Mouse (Mus musculus) kidney, postnatal 0 days (tissue): ENCODE measurements around the gene Slc35f3. TPM values are rescaled to one million over a fixed set of nuclear protein-coding genes. Genes with fewer than 3 reads are reported as not detected.
A peak's percentile ranks its signal among the peaks of the same experiment; 100 is the strongest.

ENCODE experiments used
- ATAC-seq: fragments of 200-750 bp; cut with Nextera tagmentation; replicated peaks from 2 replicates; pipeline ENCODE4 v1.8.0; 2017; ENCODE audit warnings: low read depth, moderate number of reproducible peaks, moderate TSS enrichment, moderate library complexity; ENCODE audit not compliant: low FRiP score
- DNase-seq: peaks from one replicate; pipeline ENCODE4 v3.0.0-alpha.2; 2016; ENCODE audit warnings: low spot score
- H3K27ac ChIP-seq: fragments of 300-500 bp; sonication (generic); 2 replicates; pipeline ENCODE4 v1.5.1; 2014; ENCODE audit warnings: mild to moderate bottlenecking
- H3K27me3 ChIP-seq: fragments of 300-500 bp; sonication (generic); 2 replicates; pipeline ENCODE4 v1.6.1; 2014; ENCODE audit warnings: low read length, mixed read lengths; ENCODE audit not compliant: insufficient read depth
- H3K36me3 ChIP-seq: fragments of 300-500 bp; sonication (generic); 2 replicates; pipeline ENCODE4 v1.6.1; 2014; ENCODE audit warnings: low read length, mixed read lengths; ENCODE audit not compliant: insufficient read depth
- H3K4me1 ChIP-seq: fragments of 300-500 bp; sonication (generic); replicated peaks from 2 replicates; pipeline ENCODE4 v1.6.1; 2014; ENCODE audit warnings: antibody characterized with exemption, low read length, mixed read lengths; ENCODE audit not compliant: insufficient read depth
- H3K4me2 ChIP-seq: fragments of 300-500 bp; sonication (generic); 2 replicates; pipeline ENCODE4 v1.6.1; 2014; ENCODE audit warnings: mild to moderate bottlenecking, low read length, moderate library complexity, mixed read lengths
- H3K4me3 ChIP-seq: fragments of 300-500 bp; sonication (generic); replicated peaks from 2 replicates; pipeline ENCODE4 v1.5.1; 2014; ENCODE audit warnings: low read depth, low read length
- H3K9ac ChIP-seq: fragments of 300-500 bp; sonication (generic); 2 replicates; pipeline ENCODE4 v1.6.1; 2014; ENCODE audit warnings: low read depth, low read length
- H3K9me3 ChIP-seq: fragments of 300-500 bp; sonication (generic); replicated peaks from 2 replicates; pipeline ENCODE4 v1.6.1; 2016; ENCODE audit warnings: low read length, inconsistent platforms, mixed read lengths
- CTCF ChIP-seq: IDR thresholded peaks from 2 replicates; pipeline ENCODE4 v1.5.1; 2016; ENCODE audit warnings: antibody characterized with exemption, low read depth, mild to moderate bottlenecking, moderate library complexity
- WGBS: fragments of 180-500 bp; shearing (Covaris S2); extraction: QIAGEN DNeasy Blood & Tissue Kit; methylation state at CpG from one replicate; pipeline ENCODE4 v1.1.7; 2014; 5-methylcytosine and 5-hydroxymethylcytosine counted together
- polyA plus RNA-seq: library from polyadenylated mRNA; unstranded; fragments of >200 nt; fragmentation: Nextera tagmentation; extraction: Ambion mirVana; gene quantifications from 2 replicates; pipeline ENCODE4 v1.2.1, GENCODE M21; 2015

Gene Slc35f3
- 1.2 and 1.4 TPM in 2 replicates for polyA plus RNA-seq

- Histone ChIP-seq H3K4me2 (peak within 1 kb of the TSS; percentile 84), H3K36me3 (no peaks in the 10 kb centered on the region), H3K4me1 (no peaks in the 10 kb centered on the region), H3K4me3 (peak within 1 kb of the TSS; percentile 43), H3K27me3 (no peaks in the 10 kb centered on the region; the same call in 1 of the 2 replicates), H3K9me3 (no peaks in the 10 kb centered on the region), H3K27ac (no peak within 1 kb of the TSS), H3K9ac (peak within 1 kb of the TSS; percentile 50)
- ATAC-seq (peak; percentile 74), DNase-seq (peak; percentile 50)
- 1% methylated on average over 70 of the region's 72 CpGs for WGBS
- no peak for TF ChIP-seq CTCF
Measured at GRCm38 (mm10) chr8:126298296-126299093, at the start of gene Slc35f3. Gene Slc35f3, plus strand, starts transcription at chr8:126298558.

DNA sequence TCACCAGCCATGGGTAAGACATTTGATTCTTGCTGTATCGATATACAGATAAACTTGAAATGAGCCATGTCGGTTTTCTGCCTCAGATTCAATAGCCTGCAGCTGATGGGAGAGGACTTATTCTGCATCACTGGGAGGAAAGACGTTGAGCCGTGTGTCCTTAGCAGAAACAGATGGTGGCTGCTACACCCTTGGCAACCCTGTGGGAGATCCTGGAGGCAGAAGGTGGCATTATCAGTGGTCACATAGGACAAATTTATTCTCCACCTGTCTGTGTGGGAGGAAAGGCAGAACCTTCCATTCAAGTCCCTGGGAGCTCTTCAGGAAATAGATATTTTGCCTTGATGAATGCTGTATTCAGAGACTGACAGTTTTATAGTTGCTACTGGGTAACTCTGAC, 47.9 kb upstream of the Slc35f3 start:
- no peak for TF ChIP-seq CTCF
- Histone ChIP-seq H3K9ac (no peak overlapping the region), H3K4me1 (no peaks in the 10 kb centered on the region), H3K36me3 (no peaks in the 10 kb centered on the region), H3K27ac (no peak overlapping the region), H3K4me2 (no peak overlapping the region), H3K4me3 (no peak overlapping the region), H3K9me3 (no peaks in the 10 kb centered on the region), H3K27me3 (no peaks in the 10 kb centered on the region)
- ATAC-seq (no peak), DNase-seq (no peak)
- 33% methylated on average over 4 of the region's 4 CpGs for WGBS

DNA sequence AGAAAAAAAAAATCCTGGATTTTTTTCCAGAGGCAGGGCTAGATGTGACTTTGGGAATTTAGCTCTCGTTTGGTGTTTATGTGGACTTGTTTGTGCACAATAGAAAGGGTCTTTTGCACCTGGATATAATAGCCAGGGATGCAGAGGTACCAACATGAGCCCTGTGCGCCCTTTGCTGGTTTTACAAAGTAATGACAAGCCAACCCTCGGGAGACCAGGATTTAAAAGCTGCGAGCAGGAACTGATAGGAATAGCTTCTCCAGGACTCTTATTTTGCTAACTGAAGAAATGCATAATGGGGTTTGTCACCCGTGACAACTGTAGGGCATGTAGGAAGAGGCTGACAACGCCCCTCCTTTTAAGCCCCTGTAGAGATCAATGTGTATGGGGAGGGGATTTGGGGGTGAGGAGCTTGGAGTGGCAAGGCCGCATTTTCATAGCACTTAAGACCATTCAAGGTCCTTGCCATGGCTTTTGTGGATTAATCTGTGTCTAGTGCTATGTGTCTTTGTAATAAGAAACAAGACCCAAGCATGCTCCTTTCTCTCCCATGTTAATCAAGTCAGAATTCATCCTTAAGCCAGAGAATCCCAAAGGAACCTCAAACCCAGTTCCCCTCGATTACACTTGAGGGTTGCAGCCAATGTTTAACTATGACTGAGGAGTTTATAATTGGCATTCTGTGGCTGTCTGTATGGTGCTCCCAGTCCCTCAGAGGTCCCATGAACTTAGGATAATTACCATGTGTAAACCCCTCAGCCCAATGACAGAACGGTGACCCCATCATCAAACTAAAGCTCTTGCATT, 41.6 kb upstream of the Slc35f3 start:
- WGBS = 45% methylated on average over 9 of the region's 9 CpGs
- ATAC-seq = no peak
- H3K27ac ChIP-seq = no peak overlapping the region
- DNase-seq = no peak
- no peak overlapping the region for H3K9ac ChIP-seq
- no peaks in the 10 kb centered on the region for H3K36me3 ChIP-seq
- no peak overlapping the region for H3K4me2 ChIP-seq
- H3K27me3 ChIP-seq = no peaks in the 10 kb centered on the region
- peak; percentile 31; the same call in 1 of the 2 replicates for TF ChIP-seq CTCF
- no peaks in the 10 kb centered on the region for H3K4me1 ChIP-seq
- H3K9me3 ChIP-seq = no peaks in the 10 kb centered on the region
- no peak overlapping the region for H3K4me3 ChIP-seq

- no peak for TF ChIP-seq CTCF
- no peak overlapping the region for H3K27ac ChIP-seq
- no peaks in the 10 kb centered on the region for H3K27me3 ChIP-seq
- WGBS = 67% methylated on average over 8 of the region's 8 CpGs
- no peak for ATAC-seq
- no peaks in the 10 kb centered on the region for H3K36me3 ChIP-seq
- H3K9me3 ChIP-seq = no peaks in the 10 kb centered on the region
- no peak overlapping the region for H3K4me2 ChIP-seq
- no peaks in the 10 kb centered on the region for H3K4me1 ChIP-seq
- H3K4me3 ChIP-seq = no peak overlapping the region
- H3K9ac ChIP-seq = no peak overlapping the region
- DNase-seq = no peak
Measured at GRCm38 (mm10) chr8:126257392-126257681, 41.0 kb upstream of the Slc35f3 start.

DNA sequence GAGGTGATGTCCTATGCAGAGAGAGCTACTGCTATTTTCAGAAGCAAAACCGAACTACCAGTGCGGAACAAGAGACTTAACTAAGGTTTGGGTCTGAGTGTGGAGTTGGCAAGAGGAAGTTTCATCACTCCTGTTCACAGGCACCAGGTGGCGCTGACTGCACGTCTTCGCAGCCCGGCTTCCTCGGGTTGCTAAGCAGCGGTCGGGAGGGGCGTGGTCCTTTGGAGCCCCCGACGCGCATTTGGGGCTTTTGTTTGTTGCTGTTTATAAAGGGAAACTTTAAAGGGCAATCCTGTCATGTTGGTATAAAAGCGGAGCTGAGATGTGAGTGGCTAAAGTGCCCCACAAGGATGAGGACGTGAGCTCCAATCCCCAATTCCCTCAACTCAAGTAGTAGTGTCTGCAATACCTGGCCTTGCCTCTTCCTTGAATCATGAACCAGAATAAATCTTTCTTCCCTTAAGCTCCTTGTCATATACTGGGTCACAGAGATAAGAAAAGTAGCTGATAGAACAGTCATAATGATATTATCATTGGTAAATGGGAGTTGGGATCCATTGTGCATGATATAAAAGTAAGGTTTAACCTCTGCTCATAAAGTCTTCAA, 40.1 kb upstream of the Slc35f3 start:
- no peak overlapping the region for H3K9ac ChIP-seq
- peak; percentile 82 for TF ChIP-seq CTCF
- H3K27ac ChIP-seq = no peak overlapping the region
- 5% methylated on average over 15 of the region's 15 CpGs for WGBS
- H3K27me3 ChIP-seq = no peaks in the 10 kb centered on the region
- H3K4me2 ChIP-seq = peak overlapping the region; percentile 34
- H3K4me1 ChIP-seq = no peaks in the 10 kb centered on the region
- ATAC-seq (0 out of 2 replicates have a peak, but pooled peaks have one; percentile 7), DNase-seq (peak; percentile 79)
- H3K36me3 ChIP-seq = no peaks in the 10 kb centered on the region
- H3K9me3 ChIP-seq = no peaks in the 10 kb centered on the region
- H3K4me3 ChIP-seq = no peak overlapping the region

GRCm38 (mm10) chr8:126265186-126265585, 33.2 kb upstream of the Slc35f3 start:
- no peak for TF ChIP-seq CTCF
- WGBS = 81% methylated on average over 1 of the region's 1 CpGs
- no peak overlapping the region for H3K4me2 ChIP-seq
- H3K4me3 ChIP-seq = no peak overlapping the region
- no peaks in the 10 kb centered on the region for H3K4me1 ChIP-seq
- H3K27ac ChIP-seq = no peak overlapping the region
- no peaks in the 10 kb centered on the region for H3K27me3 ChIP-seq
- no peak for ATAC-seq
- H3K9ac ChIP-seq = no peak overlapping the region
- no peak for DNase-seq
- no peaks in the 10 kb centered on the region for H3K9me3 ChIP-seq
- H3K36me3 ChIP-seq = no peaks in the 10 kb centered on the region
